In genomic region chr13:54331825-54332675, GRCm38 (mm10) we compare ENCODE assay signal across 8 mouse cellular contexts. TPM values are rescaled to one million over a fixed set of nuclear protein-coding genes. Genes with fewer than 3 reads are reported as not detected.
DNase-seq lines count a peak whose midpoint lies in the region; ATAC-seq and TF ChIP-seq lines count a peak whose summit lies in the region.

No protein-coding gene starts in this region.

- peaks cover 51% of the 10 kb centered on the region for H3K4me1 ChIP-seq in hindbrain, embryonic 12.5 days
- peaks cover 9% of the 10 kb centered on the region; the same call in 1 of the 2 replicates for H3K4me1 ChIP-seq in midbrain, postnatal 0 days (ENCODE audit: insufficient read depth, low read length)
- peaks cover 41% of the 10 kb centered on the region for H3K4me1 ChIP-seq in cerebellum, adult 2 months (ENCODE audit: control insufficient read depth, insufficient read depth, low read length)

- intact Hi-C loops in left cerebral cortex, postnatal 14 days (cut with DNase I): loop anchor here (5.0 kb wide), 1 partner anchor 40 kb away; the partner anchor contains the start of gene Cplx2

- ATAC-seq in hindbrain, embryonic 12.5 days (ENCODE audit: low FRiP score): peak; percentile 67; the same call in 1 of the 2 replicates
- ATAC-seq in midbrain, postnatal 0 days (ENCODE audit: low FRiP score): peak; percentile 68

- no peak for TF ChIP-seq POLR2A in cerebellum, adult 2 months (IDR thresholded peaks at IDR 0.05; ENCODE audit: borderline replicate concordance, insufficient read depth, low read length)

- H3K36me3 ChIP-seq in hindbrain, embryonic 12.5 days: no peaks in the 10 kb centered on the region
- no peaks in the 10 kb centered on the region for H3K36me3 ChIP-seq in midbrain, postnatal 0 days (ENCODE audit: insufficient read depth, low read length)

- H3K9me3 ChIP-seq in hindbrain, embryonic 12.5 days (replicated peaks): no peaks in the 10 kb centered on the region
- H3K9me3 ChIP-seq in midbrain, postnatal 0 days (ENCODE audit: low read length): no peaks in the 10 kb centered on the region

- TF ChIP-seq CTCF in midbrain, postnatal 0 days (IDR thresholded peaks at IDR 0.05): no peak
- no peak for TF ChIP-seq CTCF in cerebellum, adult 2 months (IDR thresholded peaks at IDR 0.05; ENCODE audit: borderline replicate concordance, insufficient read depth, low read depth, low read length)

- no peaks in the 10 kb centered on the region for H3K27me3 ChIP-seq in hindbrain, embryonic 12.5 days
- H3K27me3 ChIP-seq in midbrain, postnatal 0 days (ENCODE audit: insufficient read depth, low read length): no peaks in the 10 kb centered on the region
- no peaks in the 10 kb centered on the region for H3K27me3 ChIP-seq in cerebellum, adult 2 months (ENCODE audit: control insufficient read depth, insufficient read depth, low read length)

- WGBS in hindbrain, embryonic 12.5 days: 48% methylated on average over 22 of the region's 22 CpGs
- 37% methylated on average over 22 of the region's 22 CpGs for WGBS in midbrain, postnatal 0 days
- 60% methylated on average over 22 of the region's 22 CpGs for WGBS in cerebellum, adult 2 months

- no peak overlapping the region for H3K4me3 ChIP-seq in hindbrain, embryonic 12.5 days
- H3K4me3 ChIP-seq in midbrain, postnatal 0 days (ENCODE audit: low read depth, low read length): no peak overlapping the region
- H3K4me3 ChIP-seq in cerebellum, adult 2 months (replicated peaks; ENCODE audit: insufficient read depth, low read depth, low read length): no peak overlapping the region

- no peak overlapping the region for H3K9ac ChIP-seq in hindbrain, embryonic 12.5 days
- H3K9ac ChIP-seq in midbrain, postnatal 0 days (replicated peaks; ENCODE audit: low read length, poor library complexity, severe bottlenecking): no peak overlapping the region

- H3K4me2 ChIP-seq in hindbrain, embryonic 12.5 days (replicated peaks): no peak overlapping the region
- no peak overlapping the region for H3K4me2 ChIP-seq in midbrain, postnatal 0 days (ENCODE audit: low read depth, low read length, poor library complexity, severe bottlenecking)

- DNase-seq in adrenal gland, postnatal 14 days: peak; percentile 47
- DNase-seq in adrenal gland, postnatal 25 days: no peak
- peak; percentile 38 to 60 for DNase-seq in frontal cortex, adult 2 months (ENCODE audit: extremely low spot score in 1 of 2, low spot score in 1 of 2)
- peak; percentile 47 to 66 for DNase-seq in left cerebral cortex, postnatal 14 days (ENCODE audit: low spot score in 2 of 2)
- peak; percentile 67 for DNase-seq in midbrain, postnatal 0 days (ENCODE audit: low spot score)
- DNase-seq in urinary bladder, postnatal 14 days (ENCODE audit: low spot score): peak; percentile 72
- DNase-seq in cerebellum, adult 2 months: no peak

- H3K27ac ChIP-seq in hindbrain, embryonic 12.5 days: peak overlapping the region; percentile 3
- no peak overlapping the region for H3K27ac ChIP-seq in midbrain, postnatal 0 days (ENCODE audit: low read depth, low read length)
- no peak overlapping the region for H3K27ac ChIP-seq in cerebellum, adult 2 months (ENCODE audit: insufficient read depth, low read length)

RNA-seq across cellular contexts. Expression of gene Cplx2, which starts 39.1 kb away (rescaled TPM):
- total RNA-seq in adrenal gland, postnatal 14 days (2021): 29.2 and 35.4 TPM in 2 replicates
- 19.7 and 28.1 TPM in 2 replicates for total RNA-seq in adrenal gland, postnatal 25 days (2021)
- 389 and 416 TPM in 2 replicates for polyA plus RNA-seq in frontal cortex, adult 2 months (2012; rRNA removed)
- 12.5 and 13.8 TPM in 2 replicates for polyA plus RNA-seq in hindbrain, embryonic 12.5 days (2016; fragmentation: Nextera tagmentation; extraction: Ambion mirVana)
- 100 to 1,000 TPM; 689 to 707 TPM for total RNA-seq in left cerebral cortex, postnatal 14 days (2021)
- 88.7 and 106 TPM in 2 replicates for total RNA-seq in midbrain, postnatal 0 days (2014; rRNA removed)
- 30.4 and 31.2 TPM in 2 replicates for polyA plus RNA-seq in midbrain, postnatal 0 days (2015; fragmentation: Nextera tagmentation; extraction: Ambion mirVana)
- polyA plus RNA-seq in cerebellum, adult 2 months (2012; rRNA removed): 361 and 392 TPM in 2 replicates

Comparison
In these comparisons a context has a peak if more than half of its experiments do, and no peak if none do; other contexts are left out.
1. DNase-seq: peak in adrenal gland, postnatal 14 days (single experiment), frontal cortex, adult 2 months (2 of 2), left cerebral cortex, postnatal 14 days (2 of 2), midbrain, postnatal 0 days (single experiment) and urinary bladder, postnatal 14 days (single experiment); none in adrenal gland, postnatal 25 days (single experiment) and cerebellum, adult 2 months (0 of 2).